Mouse (Mus musculus): ENCODE results near the gene Myh3. TPM values are rescaled to one million over a fixed set of nuclear protein-coding genes. Genes with fewer than 3 reads are reported as not detected.

Myh3 gene
- polyA plus RNA-seq, 1 experiment from 2014 or later = 0.12 TPM

DNA sequence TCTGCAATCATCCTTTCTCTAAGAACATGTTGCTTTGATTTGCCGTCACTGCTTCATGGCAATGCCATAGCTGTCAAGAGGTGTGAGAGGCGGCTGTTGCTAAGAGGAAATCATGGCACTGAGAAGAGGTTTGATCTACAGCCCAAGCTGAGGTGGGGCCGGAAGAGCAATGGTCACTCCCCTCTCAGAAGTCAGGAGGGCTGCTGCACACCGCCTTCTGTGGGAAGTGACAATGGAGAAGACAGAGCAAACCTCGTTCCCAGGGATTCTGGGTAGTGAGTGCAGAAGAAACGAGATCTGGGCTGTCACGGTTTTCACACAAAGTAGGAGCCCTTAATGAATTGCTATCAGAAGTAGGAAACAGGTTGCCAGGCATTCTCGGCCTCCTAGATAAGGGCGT lies 25.2 kb downstream of the Myh3 start:
- no peak overlapping the region for H3K9ac ChIP-seq (replicated peaks; ENCODE audit: low read length)
- H3K27me3 ChIP-seq (ENCODE audit: control insufficient read depth, insufficient read depth, low read length) = no peaks in the 10 kb centered on the region
- no peak overlapping the region for H3K4me3 ChIP-seq (replicated peaks; ENCODE audit: low read depth, low read length)
- no peaks in the 10 kb centered on the region for H3K4me1 ChIP-seq (ENCODE audit: control insufficient read depth, insufficient read depth, low read length)
- ATAC-seq (ENCODE audit: low FRiP score, low TSS enrichment) (no peak), DNase-seq (no peak)
- 86% methylated on average over 9 of the region's 9 CpGs for WGBS
- H3K4me2 ChIP-seq (ENCODE audit: low read length) = no peak overlapping the region
- no peaks in the 10 kb centered on the region for H3K36me3 ChIP-seq (ENCODE audit: control insufficient read depth, insufficient read depth, low read length)
- H3K9me3 ChIP-seq (ENCODE audit: control insufficient read depth, low read length) = no peaks in the 10 kb centered on the region
- no peak overlapping the region for H3K27ac ChIP-seq (replicated peaks; ENCODE audit: low read depth, low read length)

DNA sequence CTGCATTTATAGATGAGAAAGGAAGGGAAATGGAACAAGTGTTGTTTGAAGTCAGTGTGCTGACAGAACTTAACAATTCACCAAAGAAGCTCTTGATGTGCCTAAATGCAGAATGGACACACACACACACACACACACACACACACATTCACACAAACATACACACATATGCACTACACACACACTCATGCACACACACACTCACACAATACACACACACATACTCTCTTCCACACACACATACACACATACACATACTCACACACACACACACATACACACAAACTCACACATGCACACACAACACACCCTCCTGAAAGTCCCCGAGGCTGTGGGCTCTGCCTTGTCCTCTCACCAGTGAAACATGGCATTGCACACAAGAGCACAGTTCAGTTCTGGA lies 26.1 kb downstream of the Myh3 start:
- ATAC-seq (ENCODE audit: low FRiP score, low TSS enrichment) (no peak), DNase-seq (no peak)
- Histone ChIP-seq H3K4me3 (replicated peaks; ENCODE audit: low read depth, low read length) (no peak overlapping the region), H3K4me1 (ENCODE audit: control insufficient read depth, insufficient read depth, low read length) (no peaks in the 10 kb centered on the region), H3K36me3 (ENCODE audit: control insufficient read depth, insufficient read depth, low read length) (no peaks in the 10 kb centered on the region), H3K9me3 (ENCODE audit: control insufficient read depth, low read length) (no peaks in the 10 kb centered on the region), H3K27ac (replicated peaks; ENCODE audit: low read depth, low read length) (no peak overlapping the region), H3K27me3 (ENCODE audit: control insufficient read depth, insufficient read depth, low read length) (no peaks in the 10 kb centered on the region), H3K9ac (replicated peaks; ENCODE audit: low read length) (no peak overlapping the region), H3K4me2 (ENCODE audit: low read length) (no peak overlapping the region)
- 83% methylated on average over 1 of the region's 1 CpGs for WGBS

DNA sequence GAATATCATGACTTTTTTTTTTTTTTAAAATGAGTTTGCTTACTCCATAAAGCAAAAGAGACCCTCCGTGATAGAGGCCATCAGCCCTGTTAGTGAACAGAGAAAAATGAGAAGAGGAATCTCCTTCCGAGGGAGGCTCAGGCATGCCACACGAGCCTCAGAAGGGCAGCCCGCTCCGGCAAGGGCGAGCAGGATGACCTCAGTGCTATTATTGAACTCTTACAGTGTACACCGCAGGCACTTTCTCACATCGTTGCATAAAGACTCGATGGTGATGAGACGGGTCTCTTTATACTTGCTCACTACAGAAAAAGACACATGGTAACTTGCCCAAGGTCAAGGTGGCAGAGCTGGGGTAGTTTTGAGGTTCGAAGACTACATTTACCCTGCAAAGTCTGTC lies 26.6 kb downstream of the Myh3 start:
- Histone ChIP-seq H3K4me2 (ENCODE audit: low read length) (no peak overlapping the region), H3K9me3 (ENCODE audit: control insufficient read depth, low read length) (no peaks in the 10 kb centered on the region), H3K27me3 (ENCODE audit: control insufficient read depth, insufficient read depth, low read length) (no peaks in the 10 kb centered on the region), H3K4me1 (ENCODE audit: control insufficient read depth, insufficient read depth, low read length) (no peaks in the 10 kb centered on the region), H3K36me3 (ENCODE audit: control insufficient read depth, insufficient read depth, low read length) (no peaks in the 10 kb centered on the region), H3K4me3 (replicated peaks; ENCODE audit: low read depth, low read length) (no peak overlapping the region), H3K9ac (replicated peaks; ENCODE audit: low read length) (no peak overlapping the region), H3K27ac (replicated peaks; ENCODE audit: low read depth, low read length) (no peak overlapping the region)
- DNase-seq = no peak
- WGBS = 83% methylated on average over 11 of the region's 11 CpGs
- ATAC-seq (ENCODE audit: low FRiP score, low TSS enrichment) = no peak

DNA sequence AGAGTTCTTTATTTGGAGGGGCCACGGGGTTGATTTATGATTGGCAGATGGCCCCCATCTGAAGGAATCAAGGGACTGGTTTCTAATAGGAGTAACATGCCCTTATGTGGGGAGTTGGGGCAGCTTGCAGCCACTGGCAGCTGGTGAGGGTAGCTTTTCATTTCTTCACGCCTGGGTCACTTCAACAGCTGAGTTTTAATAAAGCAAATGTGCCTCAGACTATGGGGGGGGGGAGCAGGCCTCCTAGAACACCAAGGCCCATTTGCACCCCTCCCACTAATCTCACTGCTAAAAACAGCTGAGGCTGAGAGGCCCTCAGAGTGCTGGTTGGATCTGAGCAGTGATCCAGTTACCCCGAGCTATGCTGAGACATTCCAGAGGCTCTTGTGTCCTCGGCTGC lies 27.6 kb downstream of the Myh3 start:
- Histone ChIP-seq H3K4me3 (replicated peaks; ENCODE audit: low read depth, low read length) (no peak overlapping the region), H3K9me3 (ENCODE audit: control insufficient read depth, low read length) (no peaks in the 10 kb centered on the region), H3K27ac (replicated peaks; ENCODE audit: low read depth, low read length) (no peak overlapping the region), H3K9ac (replicated peaks; ENCODE audit: low read length) (no peak overlapping the region), H3K27me3 (ENCODE audit: control insufficient read depth, insufficient read depth, low read length) (no peaks in the 10 kb centered on the region), H3K4me1 (ENCODE audit: control insufficient read depth, insufficient read depth, low read length) (no peaks in the 10 kb centered on the region), H3K4me2 (ENCODE audit: low read length) (no peak overlapping the region), H3K36me3 (ENCODE audit: control insufficient read depth, insufficient read depth, low read length) (no peaks in the 10 kb centered on the region)
- WGBS = 48% methylated on average over 4 of the region's 4 CpGs
- DNase-seq = no peak
- ATAC-seq (ENCODE audit: low FRiP score, low TSS enrichment) = no peak

DNA sequence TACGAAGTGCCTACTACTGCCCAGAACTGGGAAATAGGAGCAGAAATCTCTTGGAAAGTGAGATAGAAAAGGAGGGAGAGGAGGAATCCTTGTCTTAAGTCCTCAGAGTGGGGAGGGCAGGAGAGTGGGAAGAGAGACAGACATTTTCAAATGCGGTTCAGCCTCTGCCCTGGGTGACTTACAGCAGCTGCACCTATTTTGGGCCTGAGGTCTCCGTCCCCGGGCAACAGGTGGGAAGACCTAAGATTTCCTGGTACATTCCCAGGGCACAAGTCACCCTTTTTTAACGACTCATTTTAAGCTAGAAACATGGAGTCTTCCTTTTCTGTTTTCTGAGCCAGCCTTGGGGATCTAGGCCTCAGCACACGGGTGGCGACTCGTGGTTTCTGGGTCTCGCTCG lies 28.9 kb downstream of the Myh3 start:
- no peak overlapping the region for H3K27ac ChIP-seq (replicated peaks; ENCODE audit: low read depth, low read length)
- DNase-seq = no peak
- no peak overlapping the region for H3K9ac ChIP-seq (replicated peaks; ENCODE audit: low read length)
- no peaks in the 10 kb centered on the region for H3K27me3 ChIP-seq (ENCODE audit: control insufficient read depth, insufficient read depth, low read length)
- no peak overlapping the region for H3K4me3 ChIP-seq (replicated peaks; ENCODE audit: low read depth, low read length)
- ATAC-seq (ENCODE audit: low FRiP score, low TSS enrichment) = no peak
- H3K4me2 ChIP-seq (ENCODE audit: low read length) = no peak overlapping the region
- no peaks in the 10 kb centered on the region for H3K36me3 ChIP-seq (ENCODE audit: control insufficient read depth, insufficient read depth, low read length)
- 87% methylated on average over 10 of the region's 10 CpGs for WGBS
- H3K9me3 ChIP-seq (ENCODE audit: control insufficient read depth, low read length) = no peaks in the 10 kb centered on the region
- H3K4me1 ChIP-seq (ENCODE audit: control insufficient read depth, insufficient read depth, low read length) = no peaks in the 10 kb centered on the region

DNA sequence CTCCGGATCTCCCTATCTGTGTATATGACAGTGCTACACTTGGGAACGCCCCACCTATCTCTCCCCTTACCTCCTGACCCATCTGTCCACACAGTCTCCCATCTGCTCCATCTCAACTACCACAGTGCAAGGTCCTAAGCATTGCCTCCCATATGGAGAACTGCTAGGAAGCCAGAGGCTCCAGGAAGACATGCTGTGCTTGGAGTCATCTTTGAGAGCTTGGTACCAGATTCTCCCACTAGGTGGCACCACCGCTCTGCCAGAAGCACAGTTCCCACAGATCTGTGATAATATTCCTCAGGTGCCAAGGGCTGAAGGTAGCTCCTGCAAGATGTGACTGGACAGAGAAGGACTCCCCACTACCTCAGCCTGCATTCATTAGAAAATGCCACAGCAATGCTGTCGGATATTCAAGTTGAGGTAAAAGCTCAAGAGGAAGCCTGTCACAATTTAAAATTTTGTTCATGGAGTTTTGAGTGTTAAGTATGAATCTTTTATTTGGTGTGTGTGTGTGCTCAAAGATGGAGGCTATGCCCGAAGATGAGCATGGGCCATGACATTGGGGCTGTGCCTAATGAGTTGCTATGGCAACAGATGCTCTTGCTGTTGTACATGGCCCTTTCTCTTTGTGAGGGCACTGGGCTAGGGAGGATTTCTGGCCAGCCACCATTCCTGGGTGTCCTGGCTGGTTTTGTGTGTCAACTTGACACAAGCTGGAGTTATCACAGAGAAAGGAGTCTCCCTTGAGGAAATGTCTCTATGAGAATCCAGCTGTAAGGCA lies 32.3 kb downstream of the Myh3 start:
- no peaks in the 10 kb centered on the region for H3K4me1 ChIP-seq (ENCODE audit: control insufficient read depth, insufficient read depth, low read length)
- no peak overlapping the region for H3K4me2 ChIP-seq (ENCODE audit: low read length)
- H3K4me3 ChIP-seq (replicated peaks; ENCODE audit: low read depth, low read length) = no peak overlapping the region
- ATAC-seq (ENCODE audit: low FRiP score, low TSS enrichment) (peak; percentile 48; the same call in 1 of the 2 replicates), DNase-seq (peak; percentile 92)
- no peak overlapping the region for H3K27ac ChIP-seq (replicated peaks; ENCODE audit: low read depth, low read length)
- no peaks in the 10 kb centered on the region for H3K36me3 ChIP-seq (ENCODE audit: control insufficient read depth, insufficient read depth, low read length)
- H3K9ac ChIP-seq (replicated peaks; ENCODE audit: low read length) = no peak overlapping the region
- H3K27me3 ChIP-seq (ENCODE audit: control insufficient read depth, insufficient read depth, low read length) = no peaks in the 10 kb centered on the region
- WGBS = 28% methylated on average over 5 of the region's 5 CpGs
- no peaks in the 10 kb centered on the region for H3K9me3 ChIP-seq (ENCODE audit: control insufficient read depth, low read length)

DNA sequence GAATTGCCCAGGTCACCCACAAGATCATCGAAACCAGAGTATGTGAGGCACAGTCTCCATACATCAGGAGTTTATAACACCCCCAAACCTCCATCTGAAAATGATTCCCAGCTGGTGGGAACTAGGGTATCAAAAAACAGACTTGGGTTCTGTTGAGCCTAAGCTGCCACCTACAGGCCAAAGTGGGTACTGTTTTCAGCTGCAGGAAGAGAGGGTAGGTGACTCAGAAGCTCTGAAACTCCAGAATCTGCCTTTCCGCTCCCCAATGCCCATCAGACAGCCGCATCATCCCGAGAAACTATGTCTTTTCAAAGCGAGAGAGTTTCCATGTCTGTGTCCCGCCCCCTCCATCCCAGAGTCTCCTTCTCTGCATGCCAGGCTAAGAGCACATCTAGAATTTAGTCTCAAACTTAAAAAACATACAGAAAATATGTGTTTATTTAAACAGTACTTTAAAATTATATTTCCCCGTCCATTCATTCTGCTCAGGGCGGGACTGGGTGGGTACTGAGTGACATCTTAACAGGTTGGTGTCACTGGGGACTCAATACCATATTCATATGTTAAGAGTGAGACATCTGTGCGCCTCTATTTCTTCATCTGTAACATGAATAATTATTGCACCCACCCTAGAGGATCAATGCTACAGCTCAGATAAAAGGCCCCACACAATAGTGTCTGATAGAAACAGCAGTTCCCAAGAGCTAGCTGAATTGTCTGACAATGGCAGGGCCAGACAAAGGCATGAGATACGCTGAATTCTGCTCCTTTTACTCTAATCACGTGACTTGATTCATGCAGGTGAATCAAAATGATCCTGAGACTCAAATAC lies 34.1 kb downstream of the Myh3 start:
- no peaks in the 10 kb centered on the region for H3K27me3 ChIP-seq (ENCODE audit: control insufficient read depth, insufficient read depth, low read length)
- H3K4me1 ChIP-seq (ENCODE audit: control insufficient read depth, insufficient read depth, low read length) = no peaks in the 10 kb centered on the region
- no peak overlapping the region for H3K4me3 ChIP-seq (replicated peaks; ENCODE audit: low read depth, low read length)
- H3K9me3 ChIP-seq (ENCODE audit: control insufficient read depth, low read length) = no peaks in the 10 kb centered on the region
- H3K9ac ChIP-seq (replicated peaks; ENCODE audit: low read length) = no peak overlapping the region
- H3K4me2 ChIP-seq (ENCODE audit: low read length) = no peak overlapping the region
- no peaks in the 10 kb centered on the region for H3K36me3 ChIP-seq (ENCODE audit: control insufficient read depth, insufficient read depth, low read length)
- 32% methylated on average over 11 of the region's 11 CpGs for WGBS
- H3K27ac ChIP-seq (replicated peaks; ENCODE audit: low read depth, low read length) = no peak overlapping the region
- ATAC-seq (ENCODE audit: low FRiP score, low TSS enrichment) (no peak; the same call in 1 of the 2 replicates), DNase-seq (peak; percentile 84)

DNA sequence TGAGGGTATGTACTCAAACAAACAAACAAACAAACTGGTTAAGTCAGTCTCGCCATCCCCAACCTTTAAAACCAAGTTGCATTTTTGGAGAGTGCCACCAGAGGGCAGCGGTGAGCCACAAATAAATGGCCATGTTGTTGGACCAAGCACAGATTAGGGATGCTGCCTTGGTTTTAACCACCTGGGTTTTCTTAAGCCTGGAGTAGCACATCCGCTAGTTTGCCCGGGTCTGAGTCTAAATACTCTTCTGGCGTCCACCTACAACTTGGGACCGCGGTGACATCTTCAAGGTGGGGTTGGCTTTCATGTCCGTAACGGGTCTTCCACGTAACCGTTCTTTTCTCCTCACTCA lies 34.7 kb downstream of the Myh3 start:
- H3K9ac ChIP-seq (replicated peaks; ENCODE audit: low read length) = no peak overlapping the region
- 43% methylated on average over 11 of the region's 11 CpGs for WGBS
- H3K4me1 ChIP-seq (ENCODE audit: control insufficient read depth, insufficient read depth, low read length) = no peaks in the 10 kb centered on the region
- no peaks in the 10 kb centered on the region for H3K36me3 ChIP-seq (ENCODE audit: control insufficient read depth, insufficient read depth, low read length)
- no peak overlapping the region for H3K4me2 ChIP-seq (ENCODE audit: low read length)
- no peaks in the 10 kb centered on the region for H3K27me3 ChIP-seq (ENCODE audit: control insufficient read depth, insufficient read depth, low read length)
- no peaks in the 10 kb centered on the region for H3K9me3 ChIP-seq (ENCODE audit: control insufficient read depth, low read length)
- no peak overlapping the region for H3K4me3 ChIP-seq (replicated peaks; ENCODE audit: low read depth, low read length)
- DNase-seq (peak; percentile 90), ATAC-seq (ENCODE audit: low FRiP score, low TSS enrichment) (no peak; the same call in 1 of the 2 replicates)
- no peak overlapping the region for H3K27ac ChIP-seq (replicated peaks; ENCODE audit: low read depth, low read length)

DNA sequence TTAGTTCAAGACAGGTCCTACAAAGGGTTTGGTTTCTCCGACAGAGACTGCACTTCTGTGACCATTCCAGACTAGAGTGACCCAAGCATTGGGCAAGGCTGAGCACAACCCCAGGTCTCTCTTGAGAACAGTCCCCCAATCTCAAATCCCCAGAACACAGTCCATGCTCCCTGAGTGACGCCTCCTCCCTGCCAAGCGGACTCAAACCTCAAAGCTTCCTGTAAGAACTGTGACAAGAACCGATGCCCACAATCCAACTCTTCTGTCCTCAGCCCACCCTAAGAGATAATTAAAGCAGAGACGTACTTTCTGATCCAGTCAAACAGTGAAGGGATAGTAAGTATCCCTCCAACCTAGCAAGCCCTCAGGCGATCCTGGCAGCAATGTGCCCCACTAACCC lies 35.3 kb downstream of the Myh3 start:
- H3K36me3 ChIP-seq (ENCODE audit: control insufficient read depth, insufficient read depth, low read length) = no peaks in the 10 kb centered on the region
- no peaks in the 10 kb centered on the region for H3K9me3 ChIP-seq (ENCODE audit: control insufficient read depth, low read length)
- H3K4me3 ChIP-seq (replicated peaks; ENCODE audit: low read depth, low read length) = no peak overlapping the region
- ATAC-seq (ENCODE audit: low FRiP score, low TSS enrichment) = no peak
- no peaks in the 10 kb centered on the region for H3K4me1 ChIP-seq (ENCODE audit: control insufficient read depth, insufficient read depth, low read length)
- no peak for DNase-seq
- H3K27ac ChIP-seq (replicated peaks; ENCODE audit: low read depth, low read length) = no peak overlapping the region
- no peak overlapping the region for H3K9ac ChIP-seq (replicated peaks; ENCODE audit: low read length)
- H3K27me3 ChIP-seq (ENCODE audit: control insufficient read depth, insufficient read depth, low read length) = no peaks in the 10 kb centered on the region
- 89% methylated on average over 6 of the region's 6 CpGs for WGBS
- no peak overlapping the region for H3K4me2 ChIP-seq (ENCODE audit: low read length)

All from midbrain, embryonic 14.5 days (tissue).